Mouse (Mus musculus) liver, embryonic 13.5 days (tissue): ENCODE measurements around the gene Terf2. TPM values are rescaled to one million over a fixed set of nuclear protein-coding genes. Genes with fewer than 3 reads are reported as not detected.

ENCODE experiments used
- ATAC-seq: fragments of 200-750 bp; cut with Nextera tagmentation; 2 replicates; pipeline ENCODE4 v1.8.0; 2017; ENCODE audit warnings: low read depth, mild to moderate bottlenecking, moderate number of reproducible peaks, moderate library complexity
- DNase-seq: peaks from one replicate; pipeline ENCODE4 v3.0.0; 2022
- H3K27ac ChIP-seq: fragments of 300-500 bp; sonication (generic); 2 replicates; pipeline ENCODE4 v1.5.1; 2015; ENCODE audit warnings: moderate library complexity, mild to moderate bottlenecking, inconsistent platforms
- H3K27me3 ChIP-seq: fragments of 300-500 bp; sonication (generic); 2 replicates; pipeline ENCODE4 v1.6.1; 2015; ENCODE audit warnings: mild to moderate bottlenecking, inconsistent platforms
- H3K36me3 ChIP-seq: fragments of 300-500 bp; sonication (generic); 2 replicates; pipeline ENCODE4 v1.6.1; 2015; ENCODE audit warnings: mild to moderate bottlenecking, inconsistent platforms
- H3K4me1 ChIP-seq: fragments of 300-500 bp; sonication (generic); replicated peaks from 2 replicates; pipeline ENCODE4 v1.6.1; 2015; ENCODE audit warnings: inconsistent platforms
- H3K4me2 ChIP-seq: fragments of 300-500 bp; sonication (generic); 2 replicates; pipeline ENCODE4 v1.6.1; 2015; ENCODE audit warnings: inconsistent platforms, mild to moderate bottlenecking, moderate library complexity
- H3K4me3 ChIP-seq: fragments of 300-500 bp; sonication (generic); replicated peaks from 2 replicates; pipeline ENCODE4 v1.5.1; 2015; ENCODE audit warnings: mild to moderate bottlenecking, inconsistent platforms
- H3K9ac ChIP-seq: fragments of 300-500 bp; sonication (generic); 2 replicates; pipeline ENCODE4 v1.6.1; 2015; ENCODE audit warnings: mild to moderate bottlenecking, inconsistent platforms
- H3K9me3 ChIP-seq: fragments of 300-500 bp; sonication (generic); replicated peaks from 2 replicates; pipeline ENCODE4 v1.6.1; 2016; ENCODE audit warnings: inconsistent platforms
- whole genome bisulfite sequencing: fragments of 180-500 bp; shearing (Covaris S2); methylation state at CpG from one replicate; pipeline ENCODE4 v1.1.7; 2015; ENCODE audit not compliant: insufficient replicate concordance; 5-methylcytosine and 5-hydroxymethylcytosine counted together
- polyA plus RNA-seq: library from polyadenylated mRNA; unstranded; fragments of >200 nt; fragmentation: Nextera tagmentation; extraction: Ambion mirVana; gene quantifications from 2 replicates; pipeline ENCODE4 v1.2.1, GENCODE M21; 2015

Gene Terf2
- polyA plus RNA-seq, 1 experiment from 2014 or later: 8.1 TPM

- ATAC-seq (no peak), DNase-seq (no peak)
- H3K27ac ChIP-seq: no peak overlapping the region
- H3K4me3 ChIP-seq: no peak overlapping the region
- H3K4me1 ChIP-seq: peaks cover under 1% of the 10 kb centered on the region; the same call in 1 of the 2 replicates
- no peaks in the 10 kb centered on the region for H3K27me3 ChIP-seq
- H3K36me3 ChIP-seq: peaks cover 80% of the 10 kb centered on the region
- H3K4me2 ChIP-seq: no peak overlapping the region
- 90% methylated on average over 5 of the region's 5 CpGs for WGBS
- no peak overlapping the region for H3K9ac ChIP-seq
- H3K9me3 ChIP-seq: no peaks in the 10 kb centered on the region
These were observed 7.8 kb downstream of the Terf2 start for GRCm38 (mm10) chr8:107088526-107089063.

GRCm38 (mm10) chr8:107086018-107086417 lies 10.3 kb downstream of the Terf2 start:
- ATAC-seq: no peak
- Histone ChIP-seq H3K27me3 (no peaks in the 10 kb centered on the region), H3K9ac (no peak overlapping the region), H3K4me2 (no peak overlapping the region), H3K4me1 (no peaks in the 10 kb centered on the region), H3K9me3 (no peaks in the 10 kb centered on the region), H3K4me3 (no peak overlapping the region), H3K27ac (no peak overlapping the region), H3K36me3 (peaks cover 82% of the 10 kb centered on the region)
- 93% methylated on average over 5 of the region's 5 CpGs for WGBS
- no peak for DNase-seq

- ATAC-seq: no peak
- H3K9ac ChIP-seq: no peak overlapping the region
- H3K27me3 ChIP-seq: no peaks in the 10 kb centered on the region
- H3K4me1 ChIP-seq: no peaks in the 10 kb centered on the region
- H3K9me3 ChIP-seq: no peaks in the 10 kb centered on the region
- H3K27ac ChIP-seq: no peak overlapping the region
- H3K4me3 ChIP-seq: no peak overlapping the region
- DNase-seq: no peak
- H3K4me2 ChIP-seq: no peak overlapping the region
- 92% methylated on average over 17 of the region's 17 CpGs for WGBS
- H3K36me3 ChIP-seq: peaks cover 82% of the 10 kb centered on the region
These were observed 11.0 kb downstream of the Terf2 start for GRCm38 (mm10) chr8:107085358-107085757.

GRCm38 (mm10) chr8:107076239-107076888 lies 20.0 kb downstream of the Terf2 start:
- H3K27me3 ChIP-seq: no peaks in the 10 kb centered on the region
- no peak overlapping the region for H3K4me3 ChIP-seq
- H3K4me2 ChIP-seq: no peak overlapping the region
- no peak overlapping the region for H3K9ac ChIP-seq
- no peak for DNase-seq
- H3K27ac ChIP-seq: no peak overlapping the region
- no peaks in the 10 kb centered on the region for H3K4me1 ChIP-seq
- 78% methylated on average over 7 of the region's 7 CpGs for WGBS
- H3K9me3 ChIP-seq: no peaks in the 10 kb centered on the region
- H3K36me3 ChIP-seq: peaks cover 83% of the 10 kb centered on the region
- ATAC-seq: no peak

- Histone ChIP-seq H3K4me1 (no peaks in the 10 kb centered on the region), H3K27me3 (no peaks in the 10 kb centered on the region), H3K4me2 (no peak overlapping the region), H3K4me3 (no peak overlapping the region), H3K9me3 (no peaks in the 10 kb centered on the region), H3K9ac (no peak overlapping the region), H3K27ac (no peak overlapping the region), H3K36me3 (peaks cover 78% of the 10 kb centered on the region)
- 70% methylated on average over 1 of the region's 1 CpGs for WGBS
- DNase-seq (no peak), ATAC-seq (no peak)
These were observed 22.2 kb downstream of the Terf2 start for GRCm38 (mm10) chr8:107074128-107074527.

GRCm38 (mm10) chr8:107073706-107074105 lies 22.6 kb downstream of the Terf2 start:
- peaks cover 78% of the 10 kb centered on the region for H3K36me3 ChIP-seq
- WGBS: 70% methylated on average over 4 of the region's 4 CpGs

GRCm38 (mm10) chr8:107065511-107066496 lies 30.5 kb downstream of the Terf2 start, which contains the start of gene Tmed6:
Gene Tmed6 (minus strand): TSS chr8:107065644.
- Histone ChIP-seq H3K27me3 (no peaks in the 10 kb centered on the region), H3K4me3 (no peak within 1 kb of the TSS), H3K36me3 (peaks cover 19% of the 10 kb centered on the region), H3K4me1 (peaks cover 12% of the 10 kb centered on the region), H3K9ac (no peak within 1 kb of the TSS), H3K27ac (no peak within 1 kb of the TSS), H3K4me2 (no peak within 1 kb of the TSS), H3K9me3 (no peaks in the 10 kb centered on the region)
- 49% methylated on average over 17 of the region's 17 CpGs for WGBS
- ATAC-seq: peak; percentile 88
- DNase-seq: peak; percentile 73

More at GRCm38 (mm10) chr8:107073706-107074105, 22.6 kb downstream of the Terf2 start:
- H3K27ac ChIP-seq: no peak overlapping the region
- ATAC-seq: no peak
- no peaks in the 10 kb centered on the region for H3K4me1 ChIP-seq
- no peak overlapping the region for H3K4me2 ChIP-seq
- H3K4me3 ChIP-seq: no peak overlapping the region
- H3K9me3 ChIP-seq: no peaks in the 10 kb centered on the region
- DNase-seq: no peak
- no peak overlapping the region for H3K9ac ChIP-seq
- no peaks in the 10 kb centered on the region for H3K27me3 ChIP-seq

GRCm38 (mm10) chr8:107062613-107063012 lies 33.7 kb downstream of the Terf2 start:
- H3K27ac ChIP-seq: no peak overlapping the region
- WGBS: 77% methylated on average over 1 of the region's 1 CpGs
- H3K27me3 ChIP-seq: no peaks in the 10 kb centered on the region
- DNase-seq: no peak
- no peak overlapping the region for H3K4me3 ChIP-seq
- H3K9me3 ChIP-seq: no peaks in the 10 kb centered on the region
- H3K4me1 ChIP-seq: peaks cover 24% of the 10 kb centered on the region
- peaks cover 19% of the 10 kb centered on the region for H3K36me3 ChIP-seq
- no peak for ATAC-seq
- H3K4me2 ChIP-seq: no peak overlapping the region
- no peak overlapping the region for H3K9ac ChIP-seq

- Histone ChIP-seq H3K4me1 (peaks cover 32% of the 10 kb centered on the region), H3K9ac (peak overlapping the region; percentile 83), H3K4me3 (peak overlapping the region; percentile 97), H3K27ac (peak overlapping the region; percentile 55), H3K9me3 (no peaks in the 10 kb centered on the region), H3K36me3 (peaks cover 49% of the 10 kb centered on the region), H3K27me3 (no peaks in the 10 kb centered on the region), H3K4me2 (peak overlapping the region; percentile 92)
- under 1% methylated on average over 33 of the region's 33 CpGs for WGBS
- DNase-seq: no peak
- peak; percentile 38 for ATAC-seq
These were observed 39.4 kb downstream of the Terf2 start for GRCm38 (mm10) chr8:107056973-107057369.

- Histone ChIP-seq H3K9ac (peak within 1 kb of the TSS; percentile 93), H3K9me3 (no peaks in the 10 kb centered on the region), H3K4me3 (peak within 1 kb of the TSS; percentile 97), H3K4me1 (peaks cover 32% of the 10 kb centered on the region), H3K36me3 (peaks cover 55% of the 10 kb centered on the region), H3K4me2 (peak within 1 kb of the TSS; percentile 92), H3K27me3 (no peaks in the 10 kb centered on the region), H3K27ac (peak within 1 kb of the TSS; percentile 86)
- ATAC-seq (peak; percentile 90), DNase-seq (peak; percentile 94)
- under 1% methylated on average over 88 of the region's 88 CpGs for WGBS
These were observed 40.0 kb downstream of the Terf2 start, which contains the start of the genes Cog8 and Nip7 for GRCm38 (mm10) chr8:107056076-107056972. Gene Cog8 (minus strand): TSS chr8:107056689. Gene Nip7 (plus strand): TSS chr8:107056877.
